Mouse (Mus musculus) naive thymus-derived CD4-positive, alpha-beta T cell, adult 2 months (primary cell): Measurements from ENCODE around the gene Olfr279.
"Not testable (repeated sequence)": the region's sequence is repeated elsewhere in the genome, so short reads cannot be mapped to it uniquely, and the experiment has no call there.

ENCODE experiments used
- DNase-seq: peaks from one replicate; pipeline ENCODE4 v3.0.0-alpha.2; 2011; ENCODE audit warnings: low read depth

Olfr279 gene

GRCm38 (mm10) chr15:98511386-98511928, 19.3 kb downstream of the Olfr279 start:
- peak; percentile 66 for DNase-seq

GRCm38 (mm10) chr15:98512232-98512631, 20.0 kb downstream of the Olfr279 start:
- DNase-seq, result no peak

- no peak for DNase-seq
These were observed 20.7 kb downstream of the Olfr279 start for GRCm38 (mm10) chr15:98512799-98513321.

- DNase-seq, result not testable (repeated sequence)
These were observed 21.5 kb downstream of the Olfr279 start for GRCm38 (mm10) chr15:98513676-98514075.

GRCm38 (mm10) chr15:98514146-98514545, 21.9 kb downstream of the Olfr279 start:
- peak; percentile 79 for DNase-seq

GRCm38 (mm10) chr15:98514845-98515244, 22.6 kb downstream of the Olfr279 start:
- DNase-seq, result not testable (repeated sequence)

- DNase-seq, result peak; percentile 81
These were observed 25.5 kb downstream of the Olfr279 start for GRCm38 (mm10) chr15:98517380-98518355.

GRCm38 (mm10) chr15:98521245-98521644, 29.0 kb downstream of the Olfr279 start:
- DNase-seq, result no peak

- no peak for DNase-seq
These were observed 33.9 kb downstream of the Olfr279 start for GRCm38 (mm10) chr15:98526057-98526456.

GRCm38 (mm10) chr15:98527056-98527771, 35.0 kb downstream of the Olfr279 start:
- no peak for DNase-seq

GRCm38 (mm10) chr15:98528066-98528563, 35.9 kb downstream of the Olfr279 start:
- DNase-seq, result no peak

- DNase-seq, result no peak
These were observed 40.1 kb downstream of the Olfr279 start for GRCm38 (mm10) chr15:98532281-98532680.

- DNase-seq, result peak; percentile 57
These were observed 40.9 kb downstream of the Olfr279 start for GRCm38 (mm10) chr15:98533035-98533531.

- peak; percentile 99 for DNase-seq
These were observed 41.9 kb downstream of the Olfr279 start, which contains the start of gene Kansl2 for GRCm38 (mm10) chr15:98533881-98534627. Kansl2 (minus strand) TSS chr15:98534264.

GRCm38 (mm10) chr15:98535921-98536320, 43.7 kb downstream of the Olfr279 start:
- no peak for DNase-seq

GRCm38 (mm10) chr15:98536828-98537510, 44.8 kb downstream of the Olfr279 start:
- DNase-seq, result no peak

GRCm38 (mm10) chr15:98537923-98538322, 45.7 kb downstream of the Olfr279 start:
- no peak for DNase-seq

- no peak for DNase-seq
These were observed 48.9 kb downstream of the Olfr279 start for GRCm38 (mm10) chr15:98541064-98541463.

- no peak for DNase-seq
These were observed 51.1 kb downstream of the Olfr279 start for GRCm38 (mm10) chr15:98543341-98543740.

- no peak for DNase-seq
These were observed 52.9 kb downstream of the Olfr279 start for GRCm38 (mm10) chr15:98545151-98545550.
